Mouse (Mus musculus): ENCODE results near the gene Prr12.
"Not testable (repeated sequence)": the region's sequence is repeated elsewhere in the genome, so short reads cannot be mapped to it uniquely, and the experiment has no call there.

The Prr12 gene

DNA sequence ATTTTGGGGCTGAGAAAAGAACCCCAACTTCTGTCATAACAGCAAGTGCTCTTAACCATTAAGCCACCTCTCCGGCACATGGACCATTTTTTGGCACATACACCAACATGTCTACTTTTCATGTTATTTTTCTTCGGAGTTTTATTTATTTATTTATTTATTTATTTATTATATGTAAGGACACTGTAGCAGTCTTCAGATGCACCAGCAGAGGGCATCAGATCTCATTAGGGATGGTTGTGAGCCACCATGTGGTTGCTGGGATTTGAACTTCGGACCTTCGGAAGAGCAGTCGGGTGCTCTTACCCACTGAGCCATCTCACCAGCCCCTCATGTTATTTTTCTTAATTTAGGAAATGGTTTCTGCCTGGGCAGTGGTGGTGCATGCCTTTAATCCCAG is 29.0 kb downstream of the Prr12 start:
- not testable (repeated sequence) for DNase-seq (ENCODE audit: low spot score)

GRCm38 (mm10) chr7:45020225-45020624 is 32.5 kb downstream of the Prr12 start:
- DNase-seq (ENCODE audit: low spot score), result no peak

GRCm38 (mm10) chr7:45019031-45019571 is 33.6 kb downstream of the Prr12 start:
- peak; percentile 69 for DNase-seq (ENCODE audit: low spot score)

GRCm38 (mm10) chr7:45017242-45018061 is 35.2 kb downstream of the Prr12 start, which contains the start of gene Rras:
Gene Rras, plus strand, starts transcription at chr7:45017961.
- DNase-seq (ENCODE audit: low spot score), result peak; percentile 96

- no peak for DNase-seq (ENCODE audit: low spot score)
These were observed 35.9 kb downstream of the Prr12 start for GRCm38 (mm10) chr7:45016761-45017160.

- DNase-seq (ENCODE audit: low spot score), result peak; percentile 100
These were observed 36.6 kb downstream of the Prr12 start, which contains the start of gene Scaf1 for GRCm38 (mm10) chr7:45015957-45016612. Gene Scaf1, minus strand, starts transcription at chr7:45016363.

DNA sequence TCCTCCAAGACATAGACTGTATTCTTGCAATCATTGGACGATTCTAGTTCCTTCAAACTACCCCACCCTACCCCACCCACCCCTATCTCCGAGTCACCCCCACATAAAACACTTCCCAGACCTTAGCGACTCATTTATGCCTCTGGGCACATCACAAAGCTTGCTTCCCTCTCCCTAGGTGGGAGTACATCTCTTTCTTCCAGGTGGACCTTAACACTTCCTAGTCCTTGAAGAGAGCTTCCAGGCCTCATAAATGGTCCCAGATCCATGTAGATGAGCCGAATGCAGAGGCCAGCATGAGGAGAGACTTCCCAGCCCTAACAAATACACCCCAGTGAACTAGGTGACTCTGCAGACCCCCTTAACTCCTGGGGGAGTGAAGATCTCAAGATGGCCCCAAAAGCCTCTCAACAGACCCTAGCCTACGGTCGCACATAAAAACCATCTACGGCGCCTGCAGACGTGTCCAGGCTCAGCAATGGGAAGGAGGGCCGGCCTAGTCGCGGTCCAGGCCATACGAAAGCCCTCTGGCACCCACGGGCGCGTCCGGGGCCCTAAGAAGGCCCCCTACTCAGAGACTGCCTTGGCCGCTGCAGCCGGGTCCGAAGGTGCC is 37.2 kb downstream of the Prr12 start:
- DNase-seq (ENCODE audit: low spot score), result no peak

- no peak for DNase-seq (ENCODE audit: low spot score)
These were observed 38.6 kb downstream of the Prr12 start for GRCm38 (mm10) chr7:45014096-45014451.

GRCm38 (mm10) chr7:45013366-45014095 is 39.1 kb downstream of the Prr12 start:
- DNase-seq (ENCODE audit: low spot score), result no peak

DNA sequence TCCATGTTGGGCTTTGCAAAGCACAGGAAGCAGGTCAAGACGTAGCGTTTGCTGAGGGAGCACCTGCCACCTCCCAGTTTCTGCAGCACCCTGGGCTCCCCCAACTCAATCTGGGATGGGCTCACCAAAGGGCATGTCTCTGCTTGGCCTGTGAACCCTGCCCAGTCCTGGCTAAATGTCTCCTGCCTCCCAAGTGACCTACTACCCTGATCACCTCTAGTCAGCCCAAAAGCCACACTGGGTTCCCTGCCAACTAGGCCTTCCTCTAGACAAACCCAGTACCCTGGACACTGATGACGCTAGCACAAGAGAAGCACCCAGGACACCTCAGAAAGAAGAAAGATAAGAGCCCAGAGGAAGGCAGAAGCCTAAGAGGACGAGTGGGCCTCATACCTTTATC is 39.9 kb downstream of the Prr12 start:
- no peak for DNase-seq (ENCODE audit: low spot score)

GRCm38 (mm10) chr7:45012011-45012410 is 40.7 kb downstream of the Prr12 start:
- no peak for DNase-seq (ENCODE audit: low spot score)

GRCm38 (mm10) chr7:45008411-45008810 is 44.3 kb downstream of the Prr12 start:
- DNase-seq (ENCODE audit: low spot score), result no peak

DNA sequence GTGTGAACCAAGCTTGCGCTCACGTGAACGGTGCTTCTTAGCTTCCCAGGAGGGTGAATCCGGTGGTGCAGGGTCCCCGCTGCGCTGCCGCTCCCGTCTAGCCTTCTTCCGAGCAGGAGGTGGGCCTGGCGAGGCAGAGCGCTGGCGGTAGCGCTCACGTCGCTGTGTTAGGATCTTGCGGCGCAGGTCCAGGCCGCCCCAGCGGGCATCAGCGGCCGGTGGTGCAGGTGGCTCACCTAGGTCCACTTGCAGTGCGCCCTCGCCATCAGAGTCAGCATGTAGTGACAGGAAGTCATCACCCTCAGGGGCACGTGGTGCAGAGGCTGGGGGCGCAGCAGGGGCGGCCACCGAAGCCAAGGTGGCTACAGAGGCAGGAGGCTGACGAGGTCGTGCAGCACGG is 44.8 kb downstream of the Prr12 start:
- DNase-seq (ENCODE audit: low spot score), result no peak

DNA sequence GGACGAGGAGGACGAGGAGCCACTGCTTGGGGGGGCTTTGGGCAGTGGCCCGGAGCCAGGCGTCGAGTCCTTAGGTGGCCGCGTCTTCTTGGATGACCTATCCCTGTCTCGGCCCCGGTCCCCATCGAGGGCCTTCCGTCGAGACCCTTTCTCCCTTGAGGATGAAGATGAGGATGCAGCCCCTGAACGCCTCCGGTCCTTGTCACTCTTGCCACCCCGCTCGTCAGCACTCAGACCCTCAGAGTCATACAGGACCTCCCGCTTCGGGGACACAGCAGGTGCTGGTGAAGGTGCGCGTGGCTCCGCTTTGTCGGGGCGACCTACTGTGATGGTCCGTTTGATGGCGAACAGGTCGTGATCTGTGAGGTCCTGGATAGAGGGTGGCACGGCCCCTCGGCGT is 45.5 kb downstream of the Prr12 start:
- DNase-seq (ENCODE audit: low spot score), result no peak

DNA sequence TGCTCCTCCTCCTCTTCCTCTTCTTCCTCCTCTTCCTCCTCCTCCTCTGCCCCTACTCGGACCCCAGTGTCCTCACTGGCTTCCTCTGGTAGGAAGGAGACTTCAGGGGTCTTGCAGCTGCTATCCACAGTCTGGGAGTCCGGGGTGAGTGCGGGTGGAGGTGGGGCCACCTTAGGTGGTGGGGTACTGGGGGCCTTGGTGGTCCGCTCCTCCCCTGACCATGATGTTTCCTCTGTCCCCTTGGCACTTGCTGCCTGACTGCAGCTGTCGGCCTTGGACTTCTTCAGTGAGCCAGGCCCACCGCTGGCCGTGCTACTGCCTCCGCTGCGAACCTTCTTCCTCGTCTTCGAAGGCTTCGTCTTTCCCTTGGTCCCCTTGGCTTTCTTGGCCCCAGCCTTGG is 46.2 kb downstream of the Prr12 start:
- no peak for DNase-seq (ENCODE audit: low spot score)

GRCm38 (mm10) chr7:45005321-45005992 is 47.2 kb downstream of the Prr12 start:
- DNase-seq (ENCODE audit: low spot score), result no peak

GRCm38 (mm10) chr7:45004546-45004945 is 48.1 kb downstream of the Prr12 start:
- no peak for DNase-seq (ENCODE audit: low spot score)

- no peak for DNase-seq (ENCODE audit: low spot score)
These were observed 50.2 kb downstream of the Prr12 start for GRCm38 (mm10) chr7:45002440-45002839.

- DNase-seq (ENCODE audit: low spot score), result no peak
These were observed 52.1 kb downstream of the Prr12 start for GRCm38 (mm10) chr7:45000539-45001114.

DNA sequence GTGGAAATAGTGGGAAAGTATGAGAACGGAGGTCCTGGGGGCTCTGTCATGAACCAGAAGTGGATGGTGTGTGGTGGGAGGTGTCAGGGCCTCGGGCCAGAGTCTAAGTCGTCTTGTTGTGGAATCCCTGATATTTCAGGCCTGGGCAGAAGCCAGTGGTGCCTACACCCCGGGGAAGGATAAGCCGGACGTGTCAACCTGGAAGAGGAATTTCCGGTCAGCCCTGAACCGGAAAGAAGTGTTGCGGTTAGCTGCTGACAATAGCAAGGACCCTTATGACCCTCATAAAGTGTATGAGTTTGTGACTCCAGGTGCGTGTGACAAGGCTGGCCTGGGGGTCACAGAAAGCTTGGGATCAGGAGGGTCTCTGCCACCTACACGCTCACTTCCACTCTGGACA is 52.9 kb downstream of the Prr12 start:
- DNase-seq (ENCODE audit: low spot score), result no peak

DNA sequence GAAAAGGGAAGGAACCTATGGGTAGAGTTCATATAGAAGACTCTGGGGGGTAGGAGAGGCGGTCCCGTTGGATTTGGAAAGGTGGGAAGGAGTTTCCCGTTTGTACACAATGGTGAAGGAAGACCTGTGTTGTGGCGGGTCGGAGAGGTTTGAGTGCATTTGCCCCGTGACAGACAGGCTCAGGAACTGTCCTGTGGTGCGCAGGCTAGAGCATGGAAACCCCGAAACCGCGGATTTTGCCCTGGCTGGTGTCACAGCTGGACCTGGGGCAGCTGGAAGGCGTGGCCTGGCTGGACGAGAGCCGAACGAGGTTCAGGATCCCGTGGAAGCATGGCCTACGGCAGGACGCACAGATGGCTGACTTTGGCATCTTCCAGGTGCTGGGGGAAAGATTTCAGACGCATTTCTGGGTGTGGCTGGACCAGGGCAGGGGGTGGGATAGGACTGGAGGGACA is 54.2 kb downstream of the Prr12 start, which contains the start of gene Bcl2l12:
Gene Bcl2l12 (minus strand): TSS at position 212 of the 455 bp plus-strand sequence.
- DNase-seq (ENCODE audit: low spot score), result no peak
